Mouse (Mus musculus) 416B (cell line): Measurements from ENCODE around the gene Pnmal1.

Experiments
- DNase-seq: peaks from one replicate; pipeline ENCODE4 v3.0.0; 2011; ENCODE audit warnings: low read depth

Pnmal1 gene

DNA sequence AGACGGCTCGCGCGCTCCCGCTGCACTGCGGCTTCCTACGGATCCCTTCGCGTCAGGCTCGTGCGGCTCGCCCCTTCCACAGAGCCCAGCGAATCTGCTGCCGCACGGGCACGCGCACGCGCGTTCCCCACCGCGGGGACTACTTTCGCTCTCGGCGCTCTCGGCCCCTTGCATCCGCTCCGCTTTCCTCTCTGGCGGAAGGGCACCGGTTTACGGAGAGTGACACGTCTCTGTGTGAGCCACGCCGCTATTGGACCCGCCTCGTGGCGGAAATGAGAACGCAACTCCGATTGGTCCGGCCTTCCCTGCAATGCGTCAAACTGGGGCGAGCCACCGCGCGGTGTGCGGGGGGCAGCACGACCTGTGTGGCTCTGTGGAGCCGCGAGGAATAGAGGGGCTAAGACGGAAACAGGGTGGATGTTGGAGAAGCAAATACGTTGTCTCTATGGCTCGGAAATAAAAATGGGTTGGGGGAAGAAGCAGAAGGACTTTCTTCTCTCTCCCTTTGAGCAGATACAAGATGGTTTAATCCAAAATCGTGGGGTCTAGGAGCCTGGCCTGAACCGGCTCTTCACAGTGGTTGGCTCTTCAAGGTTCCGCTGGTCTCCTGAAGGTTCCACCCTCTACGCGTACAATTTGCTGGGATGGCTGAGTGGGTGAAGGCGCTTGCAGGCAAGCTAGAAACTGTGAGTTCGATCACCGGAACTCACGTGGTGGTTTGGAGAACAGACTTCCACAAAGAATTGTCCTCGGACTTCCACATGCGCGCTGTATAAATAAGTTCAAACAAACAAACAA lies 35.2 kb upstream of the Pnmal1 start, which contains the start of gene Calm3:
Calm3 (minus strand) TSS at position 78 of the 798 bp plus-strand sequence.
- DNase-seq = peak; percentile 100

DNA sequence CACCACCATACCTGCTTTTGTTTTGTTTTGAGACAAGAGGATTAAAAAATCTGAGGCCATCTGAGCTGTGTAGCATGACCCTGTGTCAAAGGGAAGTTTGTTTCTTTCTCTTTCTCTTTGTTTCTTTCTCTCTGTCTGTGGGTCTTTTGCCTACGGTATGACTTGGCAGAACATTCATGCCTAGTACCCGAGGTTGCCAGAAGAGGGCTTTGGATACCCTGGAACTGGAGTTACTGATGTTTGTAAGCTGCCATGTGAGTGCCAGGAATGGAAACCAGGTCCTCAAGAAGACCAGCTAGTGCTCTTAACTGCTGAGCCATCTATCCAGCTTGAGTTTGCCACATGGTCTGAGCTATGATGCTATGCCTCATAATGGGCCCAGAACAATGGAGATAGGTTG lies 31.1 kb upstream of the Pnmal1 start:
- peak; percentile 76 for DNase-seq

DNA sequence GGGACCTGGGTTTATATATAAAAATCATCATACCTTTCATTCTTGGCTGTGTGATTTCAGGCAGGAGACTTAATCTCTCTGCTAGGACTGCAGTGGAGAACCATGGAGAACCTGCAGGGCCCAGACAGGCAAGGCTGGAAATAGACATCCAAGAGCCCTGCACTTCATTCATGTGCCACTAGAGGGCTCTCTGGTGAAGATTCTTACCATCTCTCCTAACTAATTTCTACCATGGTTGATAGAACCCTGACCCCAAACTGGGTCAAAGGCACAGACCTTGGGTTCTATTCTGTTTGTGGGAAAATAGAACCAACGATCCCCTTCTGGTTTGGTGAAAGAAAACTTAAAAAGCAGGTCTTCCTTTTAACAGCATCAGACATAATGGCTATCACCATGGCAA lies 28.6 kb upstream of the Pnmal1 start:
- DNase-seq = peak; percentile 73

- DNase-seq = peak; percentile 87
Measured at GRCm38 (mm10) chr7:16931968-16932627, 27.4 kb upstream of the Pnmal1 start.

- peak; percentile 80 for DNase-seq
Measured at GRCm38 (mm10) chr7:16932704-16933577, 26.5 kb upstream of the Pnmal1 start.

DNA sequence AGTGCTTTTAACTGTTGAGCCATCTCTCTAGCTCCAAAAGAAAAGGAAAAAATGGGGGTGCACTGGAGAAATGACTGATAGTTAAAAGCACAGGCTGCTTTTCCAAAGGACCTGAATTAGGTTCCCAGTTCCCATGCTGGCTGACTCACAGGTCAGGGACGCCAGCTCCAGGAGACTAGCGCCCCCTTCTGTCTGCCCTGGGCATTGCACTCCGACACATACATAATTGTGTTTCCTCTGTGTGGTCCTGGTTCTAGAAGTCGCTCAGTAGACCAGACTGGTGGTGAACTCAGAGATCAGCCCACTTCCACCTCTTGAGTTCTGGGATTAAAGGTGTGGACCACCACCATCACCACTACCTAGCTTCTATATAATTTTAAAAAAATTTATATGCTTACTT lies 22.2 kb upstream of the Pnmal1 start:
- peak; percentile 40 for DNase-seq

DNA sequence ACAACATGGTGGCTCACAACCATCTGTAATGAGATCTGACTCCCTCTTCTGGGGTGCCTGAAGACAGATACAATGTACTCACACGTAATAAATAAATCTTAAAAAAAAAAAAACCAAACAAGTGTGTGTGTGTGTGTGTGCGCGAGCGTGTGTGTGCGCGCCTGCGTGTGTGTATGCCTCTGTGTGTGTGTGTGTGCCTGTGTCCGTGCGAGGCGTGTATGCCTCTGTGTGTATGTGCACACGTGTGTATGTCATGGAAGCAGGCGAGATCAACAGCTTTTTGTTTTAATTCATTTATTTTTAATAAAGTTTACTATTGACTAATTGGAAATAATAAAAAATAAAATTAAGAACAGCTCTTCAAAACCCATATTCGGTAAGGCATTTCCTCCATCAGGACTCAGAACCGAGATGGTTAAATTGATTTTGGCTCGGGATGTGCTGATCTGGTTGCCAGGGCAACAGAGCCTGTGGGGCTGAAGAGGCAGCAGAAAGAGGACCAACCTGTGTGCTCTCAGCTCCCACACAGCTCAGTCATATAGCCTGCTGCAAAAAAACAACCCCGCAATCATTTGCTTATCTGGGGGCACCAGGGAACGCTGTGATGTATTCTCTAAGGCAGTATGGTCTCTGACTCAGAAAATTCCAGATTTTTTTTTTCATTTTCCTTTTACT lies 21.2 kb upstream of the Pnmal1 start:
- no peak for DNase-seq

DNA sequence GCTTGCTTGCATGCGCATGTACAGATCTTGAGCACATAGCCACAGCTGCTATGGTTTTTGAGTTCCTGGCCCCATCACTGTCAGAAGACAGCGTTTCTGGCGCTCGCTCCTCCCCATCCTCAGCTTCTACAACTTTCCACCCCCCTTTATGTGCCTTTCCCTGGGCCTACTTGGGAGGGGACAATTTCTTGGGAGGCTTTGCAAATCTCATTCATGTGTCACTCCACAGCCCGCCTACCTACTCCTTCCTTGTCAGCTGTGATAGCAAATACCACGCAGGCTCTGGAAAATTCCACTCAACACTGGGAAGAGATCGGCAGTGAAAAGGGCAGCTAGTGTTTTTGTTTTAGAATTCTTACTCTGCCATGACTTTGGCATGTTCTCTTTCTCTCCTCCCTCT lies 19.2 kb upstream of the Pnmal1 start:
- DNase-seq = no peak

DNA sequence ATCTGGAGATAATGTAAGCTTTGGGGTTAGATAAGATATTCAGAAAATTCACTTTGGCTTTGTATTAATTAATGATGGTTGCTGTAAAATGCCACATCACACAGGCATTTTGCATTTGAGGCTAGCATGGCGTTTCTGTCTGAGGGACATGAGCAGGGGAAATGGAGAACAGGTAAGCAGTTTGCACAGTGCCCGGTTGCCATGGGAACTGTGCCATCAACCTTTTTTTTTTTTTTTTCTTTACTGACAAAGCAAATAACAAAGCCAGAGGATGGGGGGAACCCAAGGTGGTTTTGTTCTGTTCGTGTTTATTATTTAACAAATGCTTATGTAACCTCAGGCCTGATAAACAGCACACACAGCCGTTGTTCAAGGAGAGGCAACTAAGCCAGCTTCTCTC lies 16.6 kb upstream of the Pnmal1 start:
- DNase-seq = no peak

DNA sequence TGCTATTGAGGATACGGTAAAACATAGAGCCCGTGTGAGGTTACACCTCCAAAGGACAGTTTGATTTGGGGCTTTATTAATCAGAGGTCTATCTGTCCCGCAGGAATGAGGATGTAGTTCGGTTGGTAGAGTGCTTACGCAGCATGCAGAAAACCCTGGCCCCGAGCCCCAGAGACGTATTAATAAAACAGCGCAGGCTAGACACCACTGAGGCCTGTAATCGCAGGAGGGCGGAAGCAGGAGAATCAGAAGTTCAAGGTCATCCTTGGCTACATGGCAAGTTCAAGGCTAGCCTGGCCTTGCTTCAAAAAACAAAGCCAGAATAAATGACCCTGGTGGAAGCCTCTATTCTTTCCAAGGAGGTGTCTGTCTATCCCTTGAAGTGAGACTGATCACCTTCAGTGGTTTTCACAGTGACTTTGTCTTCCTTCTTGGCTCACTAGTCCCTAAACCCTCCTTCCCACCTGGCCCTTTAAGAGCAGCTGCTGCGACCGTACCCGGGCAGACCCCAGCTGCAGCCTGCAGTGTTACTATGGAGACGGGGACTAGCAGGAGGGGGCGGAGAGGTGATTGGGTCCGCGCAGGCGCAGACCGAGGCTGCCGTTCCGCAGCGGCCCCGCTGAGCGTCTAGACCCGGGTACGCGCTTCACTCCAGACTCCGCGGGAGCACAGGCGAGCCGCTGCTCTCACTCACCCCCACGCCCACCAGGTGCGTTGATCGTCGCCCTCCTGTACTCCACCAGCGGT lies 15.2 kb upstream of the Pnmal1 start, which contains the start of gene Pnmal2:
Pnmal2 (plus strand) TSS at position 622 of the 747 bp plus-strand sequence.
- no peak for DNase-seq

DNA sequence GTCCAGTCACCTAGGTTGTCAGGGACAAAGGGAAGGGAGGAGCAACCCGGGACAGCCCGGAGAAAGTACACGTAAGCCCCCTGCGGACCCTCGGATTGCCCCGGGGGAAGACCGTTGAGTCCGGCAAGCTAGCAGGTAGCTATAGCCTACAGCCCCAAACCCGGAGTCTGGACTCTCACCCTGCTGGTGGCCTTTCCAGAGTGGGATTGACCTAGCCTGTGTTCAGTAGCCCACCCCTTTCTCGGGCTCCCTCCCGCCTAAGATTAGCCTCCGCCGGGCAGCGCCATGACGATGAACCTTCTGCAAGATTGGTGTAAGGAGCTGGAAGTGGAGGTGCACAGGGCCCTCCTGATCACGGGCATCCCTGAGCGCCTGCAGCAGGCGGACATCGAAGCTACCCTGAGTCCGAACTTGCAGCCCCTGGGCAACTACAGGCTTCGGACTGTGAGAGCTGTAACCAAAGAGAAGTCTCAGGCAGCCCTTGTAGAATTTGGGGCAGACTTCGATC lies 14.6 kb upstream of the Pnmal1 start:
- no peak for DNase-seq

DNA sequence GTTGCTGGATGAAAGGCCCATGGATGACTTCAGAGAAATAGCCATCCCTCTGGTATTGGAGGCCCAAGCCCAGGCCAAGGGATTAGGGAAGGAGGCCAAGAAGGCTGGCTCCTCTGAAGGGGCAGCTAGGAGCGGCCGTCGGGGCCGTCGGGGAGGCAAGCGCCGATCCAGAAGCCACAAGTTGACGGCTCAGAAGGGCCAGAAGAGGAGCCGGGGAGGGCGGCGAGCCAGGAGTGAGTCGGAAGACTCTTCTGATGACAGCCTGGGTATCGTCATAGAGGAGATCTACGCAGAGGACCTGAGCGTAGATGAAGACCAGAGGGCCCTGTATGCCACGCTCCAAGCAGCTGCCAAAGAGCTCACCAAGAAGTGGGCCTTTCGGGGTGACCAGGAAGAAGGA lies 14.1 kb upstream of the Pnmal1 start:
- DNase-seq = no peak

- DNase-seq = no peak
Measured at GRCm38 (mm10) chr7:16946441-16947348, 12.8 kb upstream of the Pnmal1 start.

GRCm38 (mm10) chr7:16947349-16947895 lies 12.1 kb upstream of the Pnmal1 start:
- no peak for DNase-seq

- DNase-seq = no peak
Measured at GRCm38 (mm10) chr7:16947959-16948361, 11.5 kb upstream of the Pnmal1 start.

DNA sequence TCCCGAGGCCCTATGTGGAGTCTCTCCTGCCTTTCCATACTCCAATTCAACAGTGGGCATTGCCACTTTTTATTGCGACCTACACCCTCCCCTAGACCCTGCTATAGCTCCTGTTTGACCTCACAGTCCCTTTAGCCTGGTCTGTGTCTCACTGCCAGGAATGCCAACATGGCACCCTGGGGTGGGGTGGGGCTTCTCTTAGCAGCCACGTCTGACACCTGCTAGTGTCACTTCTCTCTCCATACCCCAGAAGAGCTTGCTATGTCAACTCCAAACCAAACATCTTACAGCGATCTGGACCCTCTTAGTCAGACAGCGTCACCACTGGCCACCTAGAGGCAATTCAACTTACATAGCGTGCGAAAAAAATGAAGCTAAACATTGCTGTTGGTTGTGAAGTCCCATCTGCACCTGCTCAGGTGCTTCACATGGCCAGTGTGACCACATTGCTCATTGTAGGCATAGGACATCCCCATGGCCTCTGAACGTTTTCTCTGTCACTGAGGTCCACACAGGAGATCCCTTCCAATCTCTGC lies 10.5 kb upstream of the Pnmal1 start:
- DNase-seq = no peak

- peak; percentile 74 for DNase-seq
Measured at GRCm38 (mm10) chr7:16949908-16950841, 9.3 kb upstream of the Pnmal1 start.
